Mouse (Mus musculus) adipocyte (in vitro differentiated cells): ENCODE data around the gene Taf3.

ENCODE experiments used
- DNase-seq: peaks from one replicate; pipeline ENCODE4 v3.0.0-alpha.2; 2016; ENCODE audit warnings: low spot score

Gene Taf3

GRCm38 (mm10) chr2:9889651-9890183, 158.7 kb downstream of the Taf3 start, which contains the start of gene Gata3:
TSS of gene Gata3 (minus strand) at chr2:9890034.
- no peak for DNase-seq

GRCm38 (mm10) chr2:9888913-9889650, 159.3 kb downstream of the Taf3 start, which contains the start of gene 9230102O04Rik:
TSS of gene 9230102O04Rik (minus strand) at chr2:9889540.
- DNase-seq, result no peak

- no peak for DNase-seq
Measured at GRCm38 (mm10) chr2:9887636-9888035, 160.8 kb downstream of the Taf3 start.

DNA sequence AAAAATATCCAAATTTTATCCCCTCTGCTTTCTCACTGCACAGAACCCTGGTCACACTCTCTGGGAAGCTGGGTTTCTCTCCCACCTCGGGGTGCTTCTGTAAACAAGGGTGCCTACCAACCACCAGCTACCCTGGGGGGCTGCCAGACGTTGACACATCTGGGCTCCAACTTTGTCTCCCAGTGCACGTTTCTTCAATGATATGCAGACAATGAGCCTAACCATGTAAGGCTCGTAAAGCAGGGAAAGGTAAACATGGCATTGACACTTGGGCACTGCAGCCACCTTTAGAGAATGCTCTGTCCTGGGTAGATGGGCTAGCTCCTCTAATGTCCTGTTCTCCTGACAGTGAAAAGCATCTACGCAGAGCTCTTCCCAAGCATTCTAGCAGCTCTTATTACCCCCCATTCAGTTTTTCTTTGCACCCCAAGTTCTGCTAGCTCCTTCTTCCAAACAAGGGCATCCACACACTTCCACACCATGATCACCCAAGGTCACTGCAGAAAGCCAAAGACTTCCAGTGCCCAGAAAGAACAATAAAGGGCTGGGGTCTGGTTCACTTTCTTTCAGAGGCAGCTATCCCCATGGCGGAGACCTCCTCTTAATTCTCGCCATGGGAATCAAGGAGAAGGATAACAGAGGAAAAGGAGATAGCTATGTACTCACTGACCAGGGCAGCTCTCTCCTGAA, 161.3 kb downstream of the Taf3 start:
- no peak for DNase-seq

DNA sequence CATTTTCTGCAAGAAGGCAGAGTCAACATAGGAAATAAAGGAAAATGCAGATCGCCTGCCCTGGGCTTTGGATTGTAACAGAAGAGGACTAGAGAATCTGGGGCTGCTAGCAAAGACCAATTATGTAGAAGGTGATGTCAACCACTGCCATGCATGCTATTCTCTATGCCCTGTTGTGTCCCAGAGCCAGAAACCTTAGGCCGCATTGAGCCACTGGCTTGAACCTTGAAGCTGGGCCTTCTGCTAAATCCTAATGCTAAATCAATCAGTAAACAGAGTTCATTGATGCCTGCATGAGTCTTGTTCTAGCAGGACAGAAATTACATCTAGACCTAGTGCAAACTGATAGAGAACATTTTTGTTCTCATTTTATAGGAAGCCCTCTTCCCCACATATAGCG, 162.4 kb downstream of the Taf3 start:
- no peak for DNase-seq

- no peak for DNase-seq
Measured at GRCm38 (mm10) chr2:9885217-9885770, 163.1 kb downstream of the Taf3 start.

- DNase-seq, result no peak
Measured at GRCm38 (mm10) chr2:9884533-9885216, 163.7 kb downstream of the Taf3 start.

DNA sequence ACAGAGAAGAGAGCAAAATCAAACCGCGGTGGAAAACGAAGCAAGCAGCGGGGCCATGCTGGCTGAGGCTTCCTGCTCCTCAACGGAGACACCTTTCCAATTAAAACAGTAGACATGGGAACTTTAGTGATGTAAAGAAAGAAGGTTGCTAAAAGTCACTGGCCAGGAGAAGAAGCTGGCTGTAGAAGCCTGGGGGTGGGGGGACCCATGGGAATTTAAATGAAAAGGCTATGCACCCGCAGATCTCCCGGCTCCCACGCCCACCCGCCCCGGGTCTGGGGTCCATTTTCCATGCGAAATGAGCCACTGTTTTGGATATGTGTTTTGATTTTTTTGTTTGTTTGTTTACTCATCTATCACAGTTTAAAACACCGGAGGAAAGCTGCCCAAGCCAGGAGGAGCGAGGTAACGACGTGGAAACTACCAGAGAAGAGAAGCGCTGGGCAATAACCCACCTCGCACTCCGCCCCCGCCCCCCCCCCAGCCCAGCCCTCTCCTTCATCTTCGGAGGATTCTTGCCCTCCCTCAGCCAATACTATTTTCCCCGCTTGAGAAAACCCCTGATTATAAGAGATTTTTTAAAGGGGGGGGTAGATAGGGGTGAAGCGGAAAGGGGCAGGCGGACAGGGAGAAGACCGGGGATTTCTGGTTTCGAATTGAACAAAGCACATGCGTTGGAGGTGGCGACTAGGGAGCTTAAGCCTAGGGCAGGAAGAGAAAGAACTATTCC, 164.4 kb downstream of the Taf3 start:
- DNase-seq, result no peak

DNA sequence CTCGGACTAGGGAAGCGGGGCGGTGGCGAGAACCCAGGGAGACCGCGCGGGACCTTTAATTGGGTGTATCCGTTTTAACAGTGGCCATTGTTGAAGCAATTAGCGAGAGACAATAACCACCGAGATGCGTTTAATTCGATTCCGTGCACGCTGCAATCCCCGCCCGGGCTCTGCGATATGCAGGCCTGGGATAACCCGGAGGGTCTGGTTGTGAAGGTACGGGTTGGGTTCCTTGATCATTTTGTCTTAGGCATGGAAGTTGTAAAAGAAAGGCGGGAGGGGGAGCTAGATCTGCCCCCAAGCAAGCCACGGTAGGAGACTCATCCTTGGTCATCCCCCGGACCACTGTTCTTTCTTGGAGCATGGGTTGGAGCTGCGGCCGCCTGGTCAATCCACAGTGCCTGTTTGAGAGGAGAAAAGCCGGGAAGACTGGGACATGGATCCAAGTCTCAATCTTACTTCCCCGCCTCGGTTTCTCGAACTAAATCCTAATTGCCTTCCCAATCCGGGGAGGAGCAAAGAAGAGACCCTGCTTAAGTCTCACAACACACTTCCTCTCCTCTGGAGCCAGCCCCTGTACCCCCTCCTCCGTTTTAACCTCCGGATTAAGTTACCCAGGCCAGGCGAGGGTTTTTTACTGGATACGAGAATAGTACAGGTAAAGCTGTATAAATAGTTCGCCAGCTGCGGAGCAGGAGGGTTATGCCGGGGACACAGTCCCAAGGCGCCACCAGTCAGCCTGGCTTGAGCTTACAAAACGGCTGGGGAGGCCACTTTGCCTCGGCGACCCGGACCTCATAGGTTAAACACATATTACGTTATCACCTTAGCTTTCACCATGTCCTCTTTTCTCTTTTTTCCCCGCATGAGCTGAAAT, 165.2 kb downstream of the Taf3 start:
- no peak for DNase-seq

DNA sequence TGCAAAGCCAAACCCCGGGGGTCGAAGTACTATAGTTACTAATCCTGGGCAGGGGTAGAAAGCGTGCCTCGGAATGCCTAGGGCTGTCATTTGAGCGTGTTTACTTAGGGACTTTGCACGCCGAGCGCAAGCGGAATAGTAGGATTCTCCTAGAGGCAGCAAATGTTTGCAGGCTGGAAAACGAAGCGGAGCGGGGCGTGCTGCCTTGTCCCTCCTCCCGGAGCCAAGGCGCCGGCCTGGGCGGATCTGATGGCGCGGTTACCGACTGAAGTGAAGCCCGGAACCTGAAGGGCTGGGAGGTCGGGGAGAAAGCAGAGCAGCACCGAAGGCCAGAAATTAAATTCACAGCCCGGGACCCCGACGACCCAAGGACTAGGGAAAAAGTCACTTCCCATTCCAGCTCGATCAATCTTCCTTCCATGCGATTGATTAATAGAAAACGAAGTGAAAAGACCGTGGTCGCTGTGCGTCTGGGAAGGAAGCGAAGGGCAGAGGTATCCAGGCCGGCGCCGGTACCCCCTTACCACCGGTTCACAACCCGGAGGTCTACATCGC, 165.9 kb downstream of the Taf3 start:
- no peak for DNase-seq

DNA sequence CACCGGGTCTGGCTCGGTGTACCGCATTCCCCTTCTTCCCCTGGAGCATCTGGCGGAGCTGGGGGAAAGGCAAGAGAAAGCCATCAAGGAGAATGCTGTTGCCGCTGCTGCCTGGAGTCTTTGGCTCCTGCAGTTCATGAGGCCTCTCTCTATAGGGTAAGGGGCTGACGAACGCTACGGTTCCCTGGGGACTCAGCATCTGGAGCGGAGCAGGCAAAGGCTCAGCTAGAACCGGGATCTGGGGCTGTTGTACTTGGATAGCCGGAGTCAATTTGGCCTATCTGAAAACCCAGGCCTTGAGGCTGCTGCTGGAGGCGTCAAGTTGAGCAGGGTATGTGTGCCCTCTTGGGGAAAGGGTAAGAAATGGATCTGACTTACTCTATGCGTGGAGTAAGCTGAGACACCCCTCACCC, 166.8 kb downstream of the Taf3 start:
- no peak for DNase-seq

- no peak for DNase-seq
Measured at GRCm38 (mm10) chr2:9881051-9881591, 167.3 kb downstream of the Taf3 start, which contains the start of gene 4930412O13Rik. TSS of gene 4930412O13Rik (plus strand) at chr2:9881252.

DNA sequence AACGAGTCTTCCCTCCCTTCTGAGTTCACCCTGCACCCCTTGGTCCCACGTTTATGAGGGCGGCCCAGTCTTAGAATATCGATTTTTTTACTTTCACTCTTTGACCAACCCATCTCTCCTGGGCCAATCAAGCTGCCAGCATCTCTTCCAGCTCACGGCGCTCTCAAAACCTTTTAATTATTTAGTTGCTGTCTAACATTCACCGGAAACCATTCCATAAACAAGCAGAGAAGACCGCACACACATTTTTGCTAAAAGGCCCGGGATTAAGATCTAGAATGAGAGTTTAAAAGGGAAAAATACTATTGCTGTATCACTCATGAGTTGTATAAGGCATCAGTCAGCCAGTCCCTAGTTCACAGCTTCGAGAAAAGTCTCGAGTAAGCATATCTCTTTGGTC, 168.1 kb downstream of the Taf3 start:
- no peak for DNase-seq

GRCm38 (mm10) chr2:9879493-9879892, 168.9 kb downstream of the Taf3 start:
- peak; percentile 94 for DNase-seq

DNA sequence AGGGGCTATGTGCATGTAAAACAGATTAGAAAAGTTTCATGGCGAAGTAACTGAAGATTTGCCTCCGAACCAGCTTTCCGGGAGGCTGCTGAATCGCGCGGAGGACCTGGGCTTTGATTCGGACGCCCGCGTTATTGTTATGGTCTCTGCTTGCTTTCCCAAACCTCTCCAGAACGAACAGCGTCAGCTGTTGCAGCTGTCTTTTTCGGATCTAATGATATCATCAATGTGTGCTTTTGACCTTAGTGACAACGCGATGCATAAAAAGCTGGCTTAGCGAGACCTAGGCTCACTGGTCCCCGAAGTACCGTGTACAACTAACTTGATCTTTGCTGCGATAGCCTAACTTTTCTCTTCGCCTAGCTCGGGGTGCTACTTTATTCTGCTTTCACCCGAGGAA, 169.3 kb downstream of the Taf3 start:
- no peak for DNase-seq

- DNase-seq, result peak; percentile 36
Measured at GRCm38 (mm10) chr2:9878564-9879081, 169.8 kb downstream of the Taf3 start.

DNA sequence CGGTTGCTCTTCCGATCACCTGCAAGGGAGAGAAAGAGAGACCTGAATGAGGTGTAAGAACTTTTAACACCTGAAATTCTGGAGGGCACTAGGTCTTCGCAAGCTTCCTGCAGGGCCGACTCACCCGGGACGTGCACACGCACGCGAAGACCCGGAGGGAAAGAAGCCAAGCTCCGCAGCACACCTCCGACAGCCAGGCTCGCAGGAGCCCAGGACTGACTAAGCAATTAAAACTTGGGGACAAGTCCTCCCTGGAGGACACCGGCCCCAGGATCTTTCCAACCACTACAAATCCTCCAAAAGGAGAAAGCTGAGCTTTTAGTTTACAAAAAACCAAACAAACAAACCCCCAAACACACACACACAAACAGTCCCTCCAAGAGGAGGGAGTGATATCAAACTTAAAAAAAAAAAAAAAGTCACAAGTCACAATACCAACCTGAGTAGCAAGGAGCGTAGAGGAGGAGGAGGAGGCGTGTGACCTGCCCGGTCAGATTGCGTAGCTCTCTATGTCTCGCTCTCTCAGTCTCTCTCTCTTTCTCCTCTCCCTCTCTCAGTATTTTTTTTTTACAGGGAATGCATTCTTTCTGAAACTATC, 170.3 kb downstream of the Taf3 start:
- DNase-seq, result no peak

GRCm38 (mm10) chr2:9877326-9877690, 171.1 kb downstream of the Taf3 start:
- no peak for DNase-seq

DNA sequence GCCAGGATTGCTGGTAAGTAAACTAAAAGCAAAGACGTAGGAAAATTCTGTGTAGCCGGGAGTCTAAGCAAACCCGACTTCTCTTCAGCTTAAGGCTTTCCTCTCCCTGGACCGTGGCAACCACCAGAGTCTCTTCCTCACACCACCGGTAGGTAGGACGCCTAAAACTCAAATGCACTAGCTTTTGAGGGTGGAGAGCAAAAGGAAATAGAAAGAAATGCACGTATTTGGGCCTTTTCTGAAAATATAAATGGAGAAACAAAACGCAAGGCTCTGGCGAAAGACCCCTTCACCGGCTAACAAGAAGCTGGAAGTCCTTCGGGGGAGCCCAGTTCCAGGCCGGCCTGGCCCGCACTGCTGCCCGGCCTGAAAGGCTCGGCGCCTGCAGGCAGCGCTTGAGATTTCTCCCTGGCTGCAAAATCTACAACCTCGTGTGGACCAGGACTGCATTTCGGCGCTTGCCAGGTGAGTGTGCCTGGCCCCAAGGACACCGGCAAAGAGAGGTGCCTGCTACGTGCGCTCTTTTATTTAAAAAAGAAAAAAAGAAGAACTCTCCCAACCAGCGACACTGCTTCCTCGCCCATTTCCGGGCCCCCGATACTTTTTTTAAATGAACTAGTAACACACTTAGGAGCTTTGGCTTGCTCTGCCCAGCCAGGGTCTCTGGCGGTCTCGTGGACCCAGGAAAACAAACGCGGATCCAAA, 171.6 kb downstream of the Taf3 start:
- no peak for DNase-seq
